Mouse (Mus musculus): Measurements from ENCODE around the gene Klkb1. TPM values are rescaled to one million over a fixed set of nuclear protein-coding genes. Genes with fewer than 3 reads are reported as not detected.

Klkb1 gene
- total RNA-seq, 2 experiments from 2014 or later = not detected

Other genes with a start within 250 kb of the Klkb1 start
- not detected for gene Mtnr1a, start 225.7 kb downstream of the Klkb1 start, total RNA-seq (2021)
- gene F11, start 32.8 kb downstream of the Klkb1 start, total RNA-seq (2021) = not detected
- gene Gm45753, start 13.6 kb upstream of the Klkb1 start, total RNA-seq (2021) = not detected
- 1 to 10 TPM; 1.5 to 1.7 TPM for gene Cyp4v3, start 38.4 kb upstream of the Klkb1 start, total RNA-seq (2021)
- gene Fam149a, start 87.4 kb upstream of the Klkb1 start, total RNA-seq (2021) = 1 to 10 TPM; 4.7 to 5.3 TPM
- 1 to 10 TPM; 7.7 to 8.8 TPM for gene Tlr3, start 116.2 kb upstream of the Klkb1 start, total RNA-seq (2021)
- 100 to 1,000 TPM; 665 to 789 TPM for gene Sorbs2, start 212.9 kb upstream of the Klkb1 start, total RNA-seq (2021)

Measured in heart, postnatal 10 days (tissue).